Mouse (Mus musculus): ENCODE measurements around the gene Eya2. TPM values are rescaled to one million over a fixed set of nuclear protein-coding genes. Genes with fewer than 3 reads are reported as not detected.
A peak's percentile ranks its signal among the peaks of the same experiment; 100 is the strongest.

Eya2 gene
- polyA plus RNA-seq, 1 experiment from 2014 or later: 21.5 TPM

- no peaks in the 10 kb centered on the region for H3K27me3 ChIP-seq (replicated peaks; ENCODE audit: control insufficient read depth, insufficient read depth, low read length)
- no peak overlapping the region for H3K4me3 ChIP-seq (ENCODE audit: low read depth, low read length)
- H3K4me2 ChIP-seq (ENCODE audit: low read depth, low read length): no peak overlapping the region
- no peaks in the 10 kb centered on the region for H3K9me3 ChIP-seq (ENCODE audit: control insufficient read depth, low read length)
- ATAC-seq (ENCODE audit: low read depth): no peak
- H3K27ac ChIP-seq (replicated peaks; ENCODE audit: low read depth, low read length): no peak overlapping the region
- no peak overlapping the region for H3K9ac ChIP-seq (ENCODE audit: low read depth, low read length)
- no peaks in the 10 kb centered on the region for H3K4me1 ChIP-seq (ENCODE audit: control insufficient read depth, insufficient read depth, low read length)
- no peak for DNase-seq (ENCODE audit: low spot score)
- 83% methylated on average over 4 of the region's 4 CpGs for WGBS
- 0 out of 2 replicates have a peak, but pooled peaks cover 4% of the 10 kb centered on the region for H3K36me3 ChIP-seq (ENCODE audit: control insufficient read depth, insufficient read depth, low read length)
These were observed 94.1 kb downstream of the Eya2 start for GRCm38 (mm10) chr2:165688896-165689295.

GRCm38 (mm10) chr2:165691016-165691415 lies 96.2 kb downstream of the Eya2 start:
- no peak overlapping the region for H3K4me2 ChIP-seq (ENCODE audit: low read depth, low read length)
- DNase-seq (ENCODE audit: low spot score) (peak; percentile 33), ATAC-seq (ENCODE audit: low read depth) (no peak)

GRCm38 (mm10) chr2:165692944-165693660 lies 98.3 kb downstream of the Eya2 start:
- Histone ChIP-seq H3K36me3 (ENCODE audit: control insufficient read depth, insufficient read depth, low read length) (0 out of 2 replicates have a peak, but pooled peaks cover 4% of the 10 kb centered on the region), H3K9ac (ENCODE audit: low read depth, low read length) (no peak overlapping the region), H3K4me3 (ENCODE audit: low read depth, low read length) (no peak overlapping the region), H3K27me3 (replicated peaks; ENCODE audit: control insufficient read depth, insufficient read depth, low read length) (no peaks in the 10 kb centered on the region), H3K4me2 (ENCODE audit: low read depth, low read length) (no peak overlapping the region), H3K9me3 (ENCODE audit: control insufficient read depth, low read length) (no peaks in the 10 kb centered on the region), H3K4me1 (ENCODE audit: control insufficient read depth, insufficient read depth, low read length) (no peaks in the 10 kb centered on the region), H3K27ac (replicated peaks; ENCODE audit: low read depth, low read length) (no peak overlapping the region)
- DNase-seq (ENCODE audit: low spot score) (no peak), ATAC-seq (ENCODE audit: low read depth) (peak; percentile 51; the same call in 1 of the 2 replicates)
- WGBS: 71% methylated on average over 4 of the region's 4 CpGs

More at GRCm38 (mm10) chr2:165691016-165691415, 96.2 kb downstream of the Eya2 start:
- H3K36me3 ChIP-seq (ENCODE audit: control insufficient read depth, insufficient read depth, low read length): 0 out of 2 replicates have a peak, but pooled peaks cover 4% of the 10 kb centered on the region
- H3K4me1 ChIP-seq (ENCODE audit: control insufficient read depth, insufficient read depth, low read length): no peaks in the 10 kb centered on the region
- no peaks in the 10 kb centered on the region for H3K27me3 ChIP-seq (replicated peaks; ENCODE audit: control insufficient read depth, insufficient read depth, low read length)
- H3K27ac ChIP-seq (replicated peaks; ENCODE audit: low read depth, low read length): no peak overlapping the region
- H3K9ac ChIP-seq (ENCODE audit: low read depth, low read length): no peak overlapping the region
- WGBS: 83% methylated on average over 3 of the region's 3 CpGs
- no peak overlapping the region for H3K4me3 ChIP-seq (ENCODE audit: low read depth, low read length)
- no peaks in the 10 kb centered on the region for H3K9me3 ChIP-seq (ENCODE audit: control insufficient read depth, low read length)

GRCm38 (mm10) chr2:165694767-165695166 lies 99.9 kb downstream of the Eya2 start:
- Histone ChIP-seq H3K4me3 (ENCODE audit: low read depth, low read length) (no peak overlapping the region), H3K4me2 (ENCODE audit: low read depth, low read length) (no peak overlapping the region), H3K4me1 (ENCODE audit: control insufficient read depth, insufficient read depth, low read length) (no peaks in the 10 kb centered on the region), H3K36me3 (ENCODE audit: control insufficient read depth, insufficient read depth, low read length) (0 out of 2 replicates have a peak, but pooled peaks cover 4% of the 10 kb centered on the region), H3K27me3 (replicated peaks; ENCODE audit: control insufficient read depth, insufficient read depth, low read length) (no peaks in the 10 kb centered on the region), H3K9ac (ENCODE audit: low read depth, low read length) (no peak overlapping the region), H3K27ac (replicated peaks; ENCODE audit: low read depth, low read length) (no peak overlapping the region), H3K9me3 (ENCODE audit: control insufficient read depth, low read length) (no peaks in the 10 kb centered on the region)
- DNase-seq (ENCODE audit: low spot score) (no peak), ATAC-seq (ENCODE audit: low read depth) (no peak)
- 94% methylated on average over 6 of the region's 6 CpGs for WGBS

- Histone ChIP-seq H3K4me1 (ENCODE audit: control insufficient read depth, insufficient read depth, low read length) (peaks cover 4% of the 10 kb centered on the region; the same call in 1 of the 2 replicates), H3K9me3 (ENCODE audit: control insufficient read depth, low read length) (no peaks in the 10 kb centered on the region), H3K9ac (ENCODE audit: low read depth, low read length) (no peak overlapping the region), H3K27ac (replicated peaks; ENCODE audit: low read depth, low read length) (no peak overlapping the region), H3K27me3 (replicated peaks; ENCODE audit: control insufficient read depth, insufficient read depth, low read length) (no peaks in the 10 kb centered on the region), H3K4me2 (ENCODE audit: low read depth, low read length) (no peak overlapping the region), H3K36me3 (ENCODE audit: control insufficient read depth, insufficient read depth, low read length) (no peaks in the 10 kb centered on the region), H3K4me3 (ENCODE audit: low read depth, low read length) (no peak overlapping the region)
- 34% methylated on average over 18 of the region's 19 CpGs for WGBS
- ATAC-seq (ENCODE audit: low read depth): peak; percentile 42; the same call in 1 of the 2 replicates
- peak; percentile 10 for DNase-seq (ENCODE audit: low spot score)
These were observed 105.5 kb downstream of the Eya2 start for GRCm38 (mm10) chr2:165700252-165700908.

- H3K27ac ChIP-seq (replicated peaks; ENCODE audit: low read depth, low read length): no peak overlapping the region
- H3K36me3 ChIP-seq (ENCODE audit: control insufficient read depth, insufficient read depth, low read length): no peaks in the 10 kb centered on the region
- 46% methylated on average over 9 of the region's 9 CpGs for WGBS
These were observed 108.4 kb downstream of the Eya2 start for GRCm38 (mm10) chr2:165703033-165703805.

GRCm38 (mm10) chr2:165708266-165708665 lies 113.4 kb downstream of the Eya2 start:
- Histone ChIP-seq H3K9me3 (ENCODE audit: control insufficient read depth, low read length) (no peaks in the 10 kb centered on the region), H3K4me2 (ENCODE audit: low read depth, low read length) (no peak overlapping the region), H3K9ac (ENCODE audit: low read depth, low read length) (no peak overlapping the region), H3K27ac (replicated peaks; ENCODE audit: low read depth, low read length) (no peak overlapping the region), H3K4me3 (ENCODE audit: low read depth, low read length) (no peak overlapping the region), H3K4me1 (ENCODE audit: control insufficient read depth, insufficient read depth, low read length) (no peaks in the 10 kb centered on the region), H3K27me3 (replicated peaks; ENCODE audit: control insufficient read depth, insufficient read depth, low read length) (no peaks in the 10 kb centered on the region), H3K36me3 (ENCODE audit: control insufficient read depth, insufficient read depth, low read length) (no peaks in the 10 kb centered on the region)
- ATAC-seq (ENCODE audit: low read depth) (no peak), DNase-seq (ENCODE audit: low spot score) (no peak)
- 71% methylated on average over 9 of the region's 9 CpGs for WGBS

More at GRCm38 (mm10) chr2:165703033-165703805, 108.4 kb downstream of the Eya2 start:
- H3K4me2 ChIP-seq (ENCODE audit: low read depth, low read length): no peak overlapping the region
- H3K9ac ChIP-seq (ENCODE audit: low read depth, low read length): no peak overlapping the region
- H3K27me3 ChIP-seq (replicated peaks; ENCODE audit: control insufficient read depth, insufficient read depth, low read length): no peaks in the 10 kb centered on the region
- no peaks in the 10 kb centered on the region for H3K9me3 ChIP-seq (ENCODE audit: control insufficient read depth, low read length)
- DNase-seq (ENCODE audit: low spot score) (no peak), ATAC-seq (ENCODE audit: low read depth) (no peak)
- H3K4me3 ChIP-seq (ENCODE audit: low read depth, low read length): no peak overlapping the region
- peaks cover 4% of the 10 kb centered on the region; the same call in 1 of the 2 replicates for H3K4me1 ChIP-seq (ENCODE audit: control insufficient read depth, insufficient read depth, low read length)

- no peak overlapping the region for H3K9ac ChIP-seq (ENCODE audit: low read depth, low read length)
- no peak overlapping the region for H3K4me2 ChIP-seq (ENCODE audit: low read depth, low read length)
- ATAC-seq (ENCODE audit: low read depth): 0 out of 2 replicates have a peak, but pooled peaks have one; percentile 9
- no peaks in the 10 kb centered on the region for H3K27me3 ChIP-seq (replicated peaks; ENCODE audit: control insufficient read depth, insufficient read depth, low read length)
- H3K4me1 ChIP-seq (ENCODE audit: control insufficient read depth, insufficient read depth, low read length): no peaks in the 10 kb centered on the region
- H3K36me3 ChIP-seq (ENCODE audit: control insufficient read depth, insufficient read depth, low read length): peaks cover 15% of the 10 kb centered on the region; the same call in 1 of the 2 replicates
- no peak overlapping the region for H3K4me3 ChIP-seq (ENCODE audit: low read depth, low read length)
- 86% methylated on average over 6 of the region's 6 CpGs for WGBS
- no peaks in the 10 kb centered on the region for H3K9me3 ChIP-seq (ENCODE audit: control insufficient read depth, low read length)
- H3K27ac ChIP-seq (replicated peaks; ENCODE audit: low read depth, low read length): no peak overlapping the region
- no peak for DNase-seq (ENCODE audit: low spot score)
These were observed 121.9 kb downstream of the Eya2 start for GRCm38 (mm10) chr2:165716688-165717087.

Measured in embryonic facial prominence, embryonic 14.5 days (tissue).